Mouse (Mus musculus) E14TG2a.4 (cell line): ENCODE measurements around the gene Rhod.

Source experiments
- CTCF ChIP-seq: conservative IDR thresholded peaks from 2 replicates; pipeline ENCODE4 v1.5.1; 2014; ENCODE audit warnings: low read length
- NANOG ChIP-seq: IDR thresholded peaks from 2 replicates; pipeline ENCODE4 v1.6.1; 2014; ENCODE audit warnings: borderline replicate concordance, low read length, mixed read lengths

DNA sequence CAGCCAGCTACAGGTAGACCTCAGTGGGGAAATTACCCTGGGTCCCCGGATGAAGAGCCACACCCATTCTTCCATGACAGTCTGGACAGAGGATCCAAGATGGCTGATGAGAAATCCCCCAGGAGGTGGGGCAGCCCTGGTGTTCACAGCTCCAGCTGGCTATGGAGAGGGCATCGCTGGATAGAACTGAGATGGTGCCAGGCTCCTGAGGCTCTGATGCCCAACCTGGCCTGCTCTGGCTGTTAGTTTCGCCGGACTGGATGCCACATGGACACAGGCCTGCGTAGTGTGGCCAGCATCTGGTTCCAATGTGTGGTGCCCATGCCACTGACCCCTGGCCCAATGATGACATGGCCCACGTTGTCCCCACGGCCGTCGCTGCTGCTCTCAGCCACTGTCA is 8.2 kb upstream of the Rhod start:
- no peak for TF ChIP-seq CTCF
- no peak for TF ChIP-seq NANOG
